Mouse (Mus musculus) right cerebral cortex, adult 18-20 months (tissue): ENCODE results near the gene Qk.
A peak's percentile ranks its signal among the peaks of the same experiment; 100 is the strongest.

Source experiments
- DNase-seq: peaks from one replicate; pipeline ENCODE4 v3.0.0; 2022; ENCODE audit warnings: mixed read lengths

Qk gene

DNA sequence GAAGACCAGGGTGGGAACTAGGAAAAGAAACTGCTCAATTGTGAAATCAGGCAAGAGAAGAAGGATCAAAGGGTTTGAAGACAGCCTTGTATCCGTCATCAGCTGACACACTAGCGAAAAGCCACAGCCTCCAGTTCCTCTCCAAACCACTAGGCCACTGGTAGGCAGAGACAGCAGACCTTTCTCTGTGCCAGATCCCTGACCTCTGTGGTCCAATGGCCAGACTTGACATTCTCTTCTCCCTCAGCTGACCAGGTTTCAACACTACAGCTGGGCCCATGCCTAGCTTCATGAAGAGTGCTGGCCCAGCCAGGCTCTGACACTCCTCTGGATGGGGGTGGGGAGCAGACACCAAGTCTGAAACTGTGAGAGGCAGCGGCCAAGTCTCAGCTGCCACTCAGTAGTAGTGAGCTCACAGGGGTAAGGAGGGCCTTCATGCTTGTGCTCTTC is 7.0 kb upstream of the Qk start:
- DNase-seq: no peak

DNA sequence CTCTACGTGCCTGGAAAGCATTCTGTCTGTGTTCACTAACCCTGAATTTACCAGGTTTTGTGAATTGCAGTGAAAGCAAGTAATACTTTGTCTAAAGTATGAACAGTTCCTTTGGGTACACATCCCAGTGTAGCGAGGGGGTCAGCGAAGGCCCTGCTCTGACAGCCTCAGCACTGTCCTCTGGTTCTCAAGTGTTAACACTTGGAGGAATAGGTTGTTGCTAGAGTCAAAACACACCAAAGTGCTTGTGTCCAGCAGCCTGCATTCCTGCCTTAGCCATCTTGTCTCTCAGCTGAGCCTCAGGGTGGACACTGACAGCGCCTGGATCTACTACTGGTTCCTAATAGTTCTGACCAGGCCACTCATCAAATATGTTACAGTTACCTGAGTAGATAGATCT is 6.3 kb upstream of the Qk start:
- DNase-seq: no peak

DNA sequence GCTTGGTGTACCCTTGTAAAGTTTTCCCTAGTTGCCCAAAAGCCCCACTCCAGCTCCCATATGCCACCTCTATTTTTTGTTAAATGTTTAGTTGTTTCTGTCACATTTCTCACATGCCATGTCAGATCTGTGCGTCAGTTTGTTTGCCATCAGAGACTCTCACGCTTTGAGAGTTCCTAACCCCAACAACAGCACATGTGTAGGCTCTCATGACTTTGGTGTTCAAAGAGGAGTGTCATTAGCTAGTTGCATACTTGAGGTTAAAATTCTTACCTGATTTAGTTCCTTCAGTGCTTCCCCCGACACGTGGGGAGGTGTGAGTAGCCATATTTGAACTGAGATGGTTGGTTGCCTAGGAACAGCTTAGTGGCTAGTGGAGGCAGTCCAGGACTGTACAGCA is 2.1 kb upstream of the Qk start:
- no peak for DNase-seq

DNA sequence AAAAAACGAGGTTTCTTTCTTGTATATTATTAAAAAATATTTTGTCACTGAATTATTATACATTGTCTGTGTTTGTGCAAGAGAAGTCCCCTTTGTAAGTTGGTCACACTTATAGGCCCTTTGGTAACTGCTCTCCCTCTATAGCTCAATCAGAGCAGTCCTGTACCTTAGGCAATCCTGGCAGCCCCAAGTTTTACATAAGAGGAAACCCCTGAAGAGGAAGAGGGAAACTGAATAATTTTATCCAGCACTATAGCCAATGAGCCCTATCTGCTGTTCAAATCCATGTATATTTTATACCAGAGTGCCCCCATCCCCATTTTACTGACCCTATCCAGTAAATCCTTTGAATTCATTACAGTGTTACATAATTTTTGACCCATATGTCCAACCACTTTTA is 1.4 kb upstream of the Qk start:
- DNase-seq: no peak

DNA sequence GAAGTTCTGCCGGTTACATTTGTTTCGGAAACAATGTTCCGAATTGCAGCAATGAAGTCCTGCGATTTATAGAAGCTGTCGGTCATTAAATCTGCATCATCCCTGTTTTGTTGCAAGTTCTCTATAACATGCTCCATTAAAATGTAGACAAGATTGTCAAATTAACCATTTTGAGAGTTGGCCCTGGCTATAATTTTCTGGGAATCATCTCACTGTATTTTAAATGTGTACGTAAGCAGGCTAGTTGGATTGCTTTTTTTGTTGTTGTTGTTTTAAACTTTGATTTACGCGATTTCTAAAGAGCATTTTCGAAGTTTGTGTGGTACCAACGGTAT is 769 bp upstream of the Qk start:
- DNase-seq: no peak

DNA sequence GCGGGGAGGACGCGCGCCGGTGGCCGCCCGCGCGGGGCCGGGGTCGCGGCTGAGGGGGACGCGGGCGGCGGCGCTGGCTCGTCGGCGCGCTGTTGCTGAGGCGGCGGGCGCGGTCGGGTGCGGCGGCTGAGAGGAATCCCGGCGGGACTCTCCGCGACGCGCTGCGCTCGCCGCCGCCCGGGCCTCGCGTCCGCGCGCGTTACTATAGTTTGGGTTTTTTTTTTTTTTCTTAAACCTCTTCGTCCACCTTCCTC is 296 bp downstream of the Qk start:
- peak; percentile 43 for DNase-seq

DNA sequence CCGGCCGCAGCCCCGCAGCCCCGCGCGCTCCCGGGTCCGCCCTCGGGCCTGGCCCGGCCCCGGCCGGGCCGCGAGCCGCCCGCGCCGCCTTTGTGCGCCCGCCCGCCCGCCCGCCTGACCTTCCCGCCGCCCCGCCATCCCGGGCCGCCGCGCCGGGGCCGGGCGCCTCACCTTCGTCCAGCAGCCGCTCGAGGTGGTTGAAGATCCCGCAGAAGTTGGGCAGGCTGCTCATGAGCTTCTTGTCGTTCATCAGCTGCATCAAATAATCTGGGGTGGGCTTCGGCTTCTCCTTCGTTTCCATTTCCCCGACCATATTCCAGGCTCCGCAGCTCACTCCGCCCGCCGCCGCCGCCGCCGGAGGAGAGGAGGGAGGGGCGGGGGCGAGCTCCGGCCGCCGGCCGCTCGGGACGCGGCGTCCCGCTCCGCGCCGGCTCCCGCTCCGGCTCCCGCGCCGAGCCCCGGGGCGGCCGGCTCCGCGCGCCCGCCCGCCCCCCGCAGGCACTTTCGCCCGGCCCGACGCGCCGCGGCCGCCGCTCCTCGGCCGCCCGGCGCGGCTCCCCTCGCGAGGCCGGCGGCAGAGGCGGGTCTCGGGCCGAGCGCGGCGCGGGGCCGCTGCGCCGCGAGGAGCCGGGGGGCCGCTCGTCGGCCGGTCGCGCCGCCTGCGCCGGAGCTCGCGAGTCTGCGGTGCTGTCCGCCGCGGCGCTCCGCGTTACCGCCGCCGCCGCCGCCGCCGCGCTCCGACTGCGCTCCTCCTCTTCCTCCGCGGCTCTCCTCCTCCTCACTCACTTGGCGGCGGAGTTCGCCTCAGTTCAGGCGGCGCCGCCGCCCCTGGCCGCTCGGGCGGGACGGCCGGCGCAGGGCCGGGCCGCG is 858 bp downstream of the Qk start:
- peak; percentile 80 for DNase-seq

DNA sequence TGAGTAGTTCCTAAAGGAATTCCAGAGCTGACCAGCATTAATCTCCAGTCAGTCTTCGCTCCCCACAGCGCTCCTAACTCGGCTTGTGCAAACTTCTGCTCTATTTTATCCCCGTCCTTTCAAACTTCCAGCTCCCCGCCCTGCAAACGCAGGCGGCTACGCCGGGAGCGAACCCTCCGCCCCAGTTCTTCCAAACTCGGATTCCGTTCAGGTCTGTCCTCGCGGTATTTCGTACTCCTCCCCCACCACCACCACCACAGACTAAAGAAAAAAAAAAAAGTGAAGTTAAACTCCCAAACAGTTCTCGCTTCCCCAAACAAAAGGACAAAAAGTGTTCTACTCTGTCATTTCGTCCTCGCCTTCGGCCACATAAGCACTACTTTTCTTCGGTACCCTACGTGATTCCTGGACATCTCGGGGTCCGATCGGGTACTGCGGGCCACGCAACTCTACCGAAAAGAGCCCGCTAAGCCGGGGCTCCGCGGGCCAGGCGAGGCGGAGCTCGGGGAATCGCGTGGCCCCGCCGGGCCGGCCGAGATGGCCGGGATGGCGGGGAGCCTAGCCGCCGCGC is 1.6 kb downstream of the Qk start:
- DNase-seq: peak; percentile 41

DNA sequence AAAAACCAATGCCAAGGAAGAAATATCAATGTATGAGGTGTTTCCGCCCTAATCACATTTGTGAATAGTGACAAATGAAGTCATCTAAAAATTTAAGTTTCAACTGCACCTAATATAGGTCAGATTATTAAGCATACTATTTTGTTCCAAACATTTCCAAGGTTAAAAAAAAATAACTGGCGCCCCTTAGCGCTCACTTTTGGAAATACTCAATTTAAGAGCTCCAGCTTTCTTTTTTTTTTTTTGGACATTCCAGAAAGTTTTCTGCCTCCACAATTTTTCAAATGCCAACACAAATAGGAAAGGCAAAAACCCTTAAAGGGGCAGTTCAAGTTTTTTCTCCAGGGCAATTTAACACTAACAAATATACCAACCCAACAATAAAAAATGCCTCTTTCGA is 2.5 kb downstream of the Qk start:
- DNase-seq: peak; percentile 57

DNA sequence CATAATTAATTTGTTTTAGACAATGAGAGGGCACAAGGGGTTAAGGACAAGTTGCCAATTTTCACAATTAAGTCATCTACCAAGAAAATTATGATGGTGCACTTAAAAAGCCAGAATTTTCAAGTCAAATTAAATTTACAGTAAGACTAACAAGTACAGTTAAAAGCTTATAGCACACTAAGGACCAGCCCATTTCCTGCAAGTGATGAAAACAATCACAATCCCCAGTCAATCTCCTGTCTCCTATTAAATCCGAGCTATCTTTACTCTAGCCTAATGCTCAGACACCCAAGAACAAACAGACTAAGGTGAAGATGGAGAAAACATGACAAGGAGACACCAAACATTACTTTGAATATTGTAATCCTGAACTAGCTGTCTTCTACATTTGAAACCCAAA is 3.2 kb downstream of the Qk start:
- no peak for DNase-seq

DNA sequence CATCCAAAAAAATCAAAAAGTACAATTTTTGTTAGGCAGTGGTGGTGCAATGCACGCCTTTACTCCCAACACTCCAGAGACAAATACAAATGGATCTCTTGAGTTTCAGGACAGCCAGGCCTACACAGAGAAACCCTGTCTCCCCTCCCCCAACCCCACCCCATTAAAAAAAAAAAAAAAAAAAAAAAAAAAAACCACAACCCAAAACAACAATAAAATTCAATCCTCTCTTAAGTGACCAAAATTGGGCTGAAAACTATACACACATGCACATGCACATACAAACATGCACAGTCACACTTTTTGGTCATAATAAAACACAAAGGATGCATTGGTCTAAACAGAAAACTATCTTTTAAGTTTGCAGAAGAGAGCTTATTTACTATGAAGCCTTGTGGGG is 9.6 kb downstream of the Qk start:
- DNase-seq: no peak

DNA sequence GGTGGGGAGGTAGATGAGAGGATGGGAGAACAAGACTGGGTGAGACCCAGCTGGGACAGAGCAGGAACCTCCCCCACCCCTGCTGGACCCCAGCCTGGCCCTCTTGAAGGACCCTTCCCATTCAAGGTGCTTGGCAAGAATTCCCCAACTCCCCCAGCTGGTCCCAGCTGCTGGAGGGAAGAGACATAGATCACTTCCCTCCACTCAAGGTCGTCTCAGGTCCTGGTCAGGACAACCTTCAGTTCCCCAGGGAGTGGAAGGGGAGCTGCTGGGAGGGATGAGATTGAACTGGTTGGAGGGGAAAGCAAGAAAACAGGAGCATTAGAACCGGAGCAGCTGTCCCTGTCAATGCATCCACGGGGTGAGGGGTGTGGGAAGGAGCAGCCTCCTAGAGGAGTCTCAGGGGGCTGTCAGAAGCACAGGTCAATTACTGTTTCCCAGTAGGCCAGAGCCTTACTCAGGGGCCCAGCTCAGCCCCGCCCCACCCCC is 10.5 kb downstream of the Qk start:
- DNase-seq: no peak

DNA sequence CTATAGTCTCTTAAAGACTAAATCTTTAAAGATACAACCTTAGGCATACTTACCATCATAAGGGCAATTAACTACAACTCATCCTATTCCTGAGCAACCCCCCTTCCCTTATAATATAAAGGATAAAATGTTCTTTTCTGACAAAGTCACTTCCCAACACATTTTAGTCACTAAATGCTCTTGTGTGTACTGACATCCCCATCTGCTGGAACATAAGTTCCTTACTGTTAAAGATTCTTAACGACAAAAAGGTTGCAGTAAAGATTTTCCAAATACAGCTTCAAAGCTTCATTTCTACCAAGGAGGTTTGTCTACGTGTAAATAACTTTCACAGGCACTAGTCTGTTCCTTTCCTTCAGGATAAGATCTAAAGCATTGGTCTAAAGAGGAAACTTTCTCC is 13.2 kb downstream of the Qk start:
- DNase-seq: no peak

DNA sequence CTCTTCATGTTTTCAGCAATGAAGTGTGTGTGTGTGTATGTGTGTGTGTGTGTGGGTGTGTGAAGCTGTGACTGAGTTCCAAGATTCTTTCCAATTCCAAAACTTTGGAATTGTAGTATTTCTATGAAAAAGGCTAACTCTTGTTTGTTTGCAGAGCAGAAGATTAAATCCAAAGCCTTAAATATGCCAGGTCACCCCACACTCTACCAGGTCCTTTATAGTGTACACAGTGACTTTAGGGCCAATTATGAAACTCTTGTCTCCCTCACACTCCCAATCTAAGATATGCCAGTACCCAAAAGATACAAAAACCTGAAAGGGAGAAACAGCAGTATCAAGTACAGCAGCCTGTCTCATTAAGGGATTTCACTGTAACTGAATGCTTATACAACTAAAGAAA is 15.7 kb downstream of the Qk start:
- no peak for DNase-seq

DNA sequence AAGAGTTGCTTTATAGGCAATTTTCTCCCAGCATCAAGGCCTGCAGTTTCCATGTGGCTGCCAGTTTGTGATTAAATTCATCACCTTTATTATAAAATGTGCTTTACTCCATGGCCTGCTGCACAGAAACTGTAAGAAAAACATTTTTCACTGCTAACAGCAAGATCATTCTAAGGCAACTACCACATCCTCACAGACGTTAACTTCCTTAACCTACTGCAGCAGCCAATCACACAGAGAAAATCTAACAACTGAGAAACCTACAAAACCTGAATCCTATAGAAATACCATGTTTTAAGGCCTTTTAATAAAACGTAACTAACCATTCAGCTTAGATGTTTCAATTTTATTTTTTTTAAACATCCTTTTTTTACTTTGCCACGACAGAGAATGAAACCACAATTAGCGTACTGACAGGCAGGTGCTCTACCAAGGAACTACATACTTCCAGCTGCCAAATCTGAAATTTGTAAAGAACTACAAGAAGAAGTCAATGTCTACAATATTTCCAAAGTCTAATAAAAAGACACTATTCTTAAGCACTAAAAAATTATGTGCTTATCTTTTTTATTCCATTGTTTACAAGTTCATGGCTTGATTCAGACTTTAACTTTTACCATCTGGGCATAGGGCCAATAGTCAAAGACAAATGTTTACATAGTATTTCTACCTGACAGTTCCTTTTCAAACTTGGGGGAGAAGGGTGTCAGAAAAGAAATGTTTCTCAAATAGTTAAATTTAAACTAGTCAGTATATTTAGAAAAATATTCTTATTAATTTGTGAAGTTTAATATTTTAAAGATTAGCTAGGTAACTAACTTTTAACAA is 18.5 kb downstream of the Qk start:
- no peak for DNase-seq

DNA sequence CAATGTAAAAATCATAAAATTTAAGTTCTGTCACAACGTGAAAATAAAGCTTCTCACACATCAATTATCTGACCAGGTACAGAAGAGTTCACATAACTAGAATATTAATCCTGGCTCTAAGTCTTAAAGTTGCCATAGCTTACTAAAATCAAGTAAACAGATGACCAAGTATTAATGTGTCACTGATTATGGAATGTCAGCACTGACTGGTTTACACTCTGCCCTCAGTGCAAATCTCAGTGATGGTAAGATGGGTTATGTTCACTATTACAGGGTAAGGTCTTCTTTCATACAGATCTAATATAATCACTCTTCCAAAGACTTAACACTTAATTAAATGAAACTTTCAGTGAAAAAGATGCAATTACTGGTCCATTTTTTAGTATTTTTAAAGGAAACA is 20.3 kb downstream of the Qk start:
- DNase-seq: no peak

DNA sequence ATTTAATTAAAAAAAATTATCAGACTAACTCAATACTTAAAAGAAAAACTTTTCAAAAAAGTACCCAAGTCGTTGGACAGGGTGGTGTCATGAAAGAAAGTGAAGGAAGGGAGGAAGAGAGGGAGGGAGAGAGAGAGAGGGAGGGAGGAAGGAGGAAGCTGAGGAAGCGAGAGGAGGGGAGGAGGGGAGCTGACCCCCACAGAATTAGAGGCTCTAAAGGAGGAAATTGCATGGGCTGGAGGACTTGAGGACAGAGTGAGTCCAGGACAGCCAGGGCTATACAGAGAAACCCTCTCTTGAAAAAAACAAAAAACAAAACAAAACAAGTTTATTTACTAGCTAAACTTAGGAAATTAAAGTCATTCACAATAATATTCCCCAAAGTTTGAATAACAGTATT is 27.1 kb downstream of the Qk start:
- no peak for DNase-seq

DNA sequence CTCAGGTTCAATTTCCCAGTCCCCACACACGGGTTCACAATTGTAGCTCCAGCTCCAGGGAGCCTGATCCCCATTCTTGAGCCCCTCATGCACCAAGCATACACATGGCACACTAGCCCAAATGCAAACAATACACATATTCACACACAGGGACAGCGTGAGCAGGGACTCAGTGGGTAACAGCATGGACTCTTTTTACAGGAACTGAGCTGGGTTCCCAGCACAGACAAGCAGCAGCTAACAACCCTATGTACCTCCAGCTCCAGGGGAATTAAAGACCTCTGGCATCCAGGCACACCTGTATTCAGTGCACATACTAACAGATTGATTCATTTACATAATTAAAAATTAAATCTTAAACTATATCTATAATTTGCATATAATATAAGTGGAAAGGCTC is 34.9 kb downstream of the Qk start:
- no peak for DNase-seq

DNA sequence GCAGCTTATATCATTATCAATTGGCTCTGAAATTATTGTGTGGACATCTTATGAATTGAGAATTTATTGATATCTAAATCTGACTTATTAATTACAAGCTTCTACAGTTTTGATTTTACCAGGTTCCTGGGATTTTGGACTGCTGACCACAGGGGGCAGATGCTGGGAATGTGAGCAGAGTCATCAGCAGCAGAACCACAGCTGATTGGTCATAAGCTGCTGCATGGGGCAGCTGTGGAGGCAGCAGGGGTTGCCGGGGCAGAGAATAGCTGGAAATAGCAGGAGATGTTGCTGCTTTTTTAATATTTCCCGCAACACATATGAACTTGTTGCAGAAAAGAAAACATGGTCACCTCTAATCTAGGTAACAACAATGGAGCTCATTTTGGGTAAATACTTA is 40.1 kb downstream of the Qk start:
- DNase-seq: no peak

DNA sequence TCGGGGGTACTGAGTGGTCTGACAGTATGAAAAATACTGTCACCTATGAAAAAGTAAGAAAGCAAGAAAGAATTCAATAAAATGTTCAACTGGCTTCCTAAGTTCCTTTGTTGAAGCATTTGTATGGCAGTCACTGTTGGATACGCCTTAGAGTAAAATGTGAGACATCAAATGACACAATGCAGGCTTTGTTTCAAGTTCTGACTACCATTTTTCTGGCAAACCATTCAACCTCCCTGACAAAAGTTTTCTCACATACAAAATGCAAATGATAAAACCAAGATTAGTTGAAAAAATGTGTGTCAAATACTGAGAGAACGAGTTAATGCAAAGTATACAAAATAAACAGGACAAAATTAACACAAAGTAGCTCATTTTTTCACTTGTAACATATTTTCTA is 50.1 kb downstream of the Qk start:
- no peak for DNase-seq

DNA sequence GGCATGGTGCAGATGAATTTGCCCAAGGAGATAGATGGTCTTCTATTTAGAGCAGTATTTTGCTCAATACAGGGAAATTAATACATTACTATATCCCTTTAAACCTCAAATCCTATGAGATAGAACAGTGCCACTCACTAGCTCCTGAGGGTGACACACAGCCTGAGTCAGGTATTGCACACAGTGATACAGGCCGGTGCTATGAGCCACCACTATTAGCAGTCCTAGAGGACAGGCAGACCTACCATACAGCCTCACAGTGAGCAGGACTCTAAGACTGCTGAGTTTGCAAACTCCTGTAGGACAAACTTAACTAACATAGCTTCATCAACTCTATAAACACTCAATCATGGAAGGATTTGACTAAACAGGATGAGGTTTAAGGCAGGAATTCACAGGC is 51.2 kb downstream of the Qk start:
- DNase-seq: no peak

DNA sequence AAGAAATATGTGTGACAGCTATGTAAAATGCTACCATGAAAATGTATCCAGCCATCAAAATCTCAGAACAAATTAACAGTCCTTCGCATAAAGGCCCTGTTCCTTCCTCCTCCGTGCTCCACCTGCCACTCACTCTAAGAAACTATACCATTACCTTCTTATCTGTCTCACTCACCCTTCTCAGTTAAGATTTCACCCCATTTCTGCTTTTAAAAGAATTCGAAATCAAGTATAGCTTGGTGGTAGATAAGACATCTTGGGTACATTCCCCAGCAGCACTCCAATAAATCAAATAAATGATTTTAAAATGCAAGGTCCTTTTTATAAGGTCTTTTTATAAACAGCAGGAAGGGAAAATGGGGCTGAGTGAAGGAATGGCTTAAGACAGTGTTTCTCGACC is 53.4 kb downstream of the Qk start:
- no peak for DNase-seq

DNA sequence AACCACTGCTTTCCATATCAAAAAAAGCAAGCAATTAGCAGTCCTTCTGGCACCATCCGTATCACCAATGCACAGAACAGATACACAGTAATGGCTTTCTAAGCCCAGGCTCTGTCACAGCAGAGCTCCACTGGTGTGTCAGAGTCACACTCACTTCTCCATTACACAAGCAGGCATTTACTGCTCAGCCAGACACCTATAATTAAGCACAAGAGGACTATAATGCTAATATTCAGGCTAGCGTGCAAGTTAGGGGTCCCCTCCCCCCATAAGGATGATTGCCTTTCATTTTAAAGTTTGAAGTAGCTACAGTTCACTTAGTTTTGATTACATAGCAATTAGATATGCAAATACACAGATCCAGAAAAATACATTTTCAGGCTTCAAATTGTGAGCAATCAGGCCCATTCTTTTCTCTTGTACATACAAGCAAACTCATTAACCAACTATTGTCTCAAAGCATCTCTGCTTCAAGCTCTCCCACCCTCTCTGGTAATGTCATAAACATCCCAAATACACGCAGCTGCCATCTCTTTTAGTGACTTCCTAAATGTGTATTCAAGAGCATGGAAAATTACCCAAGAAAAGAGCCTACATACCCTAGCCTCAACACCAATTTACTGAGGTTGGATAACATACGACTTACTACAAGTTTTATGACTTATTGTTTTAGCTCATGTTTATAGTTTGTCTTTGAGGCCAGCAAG is 68.2 kb downstream of the Qk start:
- peak; percentile 17 for DNase-seq

DNA sequence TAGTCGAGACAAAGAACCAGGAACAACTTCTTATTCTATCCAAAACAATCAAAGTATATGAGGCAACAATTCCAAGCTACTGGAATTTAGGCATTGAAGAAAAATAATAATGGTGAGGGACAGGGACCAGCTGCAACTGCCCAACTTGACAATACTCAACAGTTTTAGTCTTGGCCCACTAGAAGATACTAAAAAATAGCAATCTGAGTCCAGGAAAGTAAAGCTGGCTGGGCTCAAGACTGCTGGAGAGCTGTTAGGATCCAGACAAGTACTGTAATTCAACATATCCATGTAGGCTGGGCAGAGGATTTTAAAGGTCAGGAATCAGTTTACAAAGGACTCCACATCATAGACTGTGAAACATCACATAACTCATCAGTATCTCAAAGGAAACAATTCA is 79.6 kb downstream of the Qk start:
- no peak for DNase-seq
